Mouse (Mus musculus) erythroblast, embryonic 14.5 days (primary cell): ENCODE results near the gene Alox12b. TPM values are rescaled to one million over a fixed set of nuclear protein-coding genes. Genes with fewer than 3 reads are reported as not detected.
A peak's percentile ranks its signal among the peaks of the same experiment; 100 is the strongest.

ENCODE experiments used
- H3K27me3 ChIP-seq: 2 replicates; pipeline ENCODE4 v1.6.1; 2012; ENCODE audit warnings: inconsistent platforms; ENCODE audit not compliant: control insufficient read depth
- H3K36me3 ChIP-seq: 2 replicates; pipeline ENCODE4 v1.6.1; 2012; ENCODE audit warnings: mild to moderate bottlenecking, inconsistent platforms; ENCODE audit not compliant: control insufficient read depth
- H3K4me1 ChIP-seq: 2 replicates; pipeline ENCODE4 v1.6.1; 2012; ENCODE audit warnings: inconsistent platforms; ENCODE audit not compliant: control insufficient read depth
- H3K4me3 ChIP-seq: replicated peaks from 2 replicates; pipeline ENCODE3; 2012; ENCODE audit warnings: moderate library complexity, mild to moderate bottlenecking, inconsistent platforms
- H3K9me3 ChIP-seq: 2 replicates; pipeline ENCODE4 v1.6.1; 2012; ENCODE audit warnings: low read length, inconsistent platforms, mixed read lengths; ENCODE audit not compliant: control insufficient read depth
- GATA1 ChIP-seq: IDR thresholded peaks from 2 replicates; pipeline ENCODE4 v1.6.1; 2012; ENCODE audit warnings: low read length, inconsistent platforms, mixed read lengths
- TAL1 ChIP-seq: IDR thresholded peaks from 3 replicates; pipeline ENCODE4 v1.6.1; 2012; ENCODE audit warnings: low read length, inconsistent platforms, mixed read lengths
- polyA plus RNA-seq: library from polyadenylated mRNA; stranded (reverse); fragments of >175 nt; gene quantifications from 2 replicates; pipeline ENCODE4 v1.2.3, GENCODE M21; 2012

Gene Alox12b
- polyA plus RNA-seq, 1 experiment = not detected

GRCm38 (mm10) chr11:69114621-69115020, 42.2 kb upstream of the Alox12b start:
- Histone ChIP-seq H3K36me3 (peaks cover under 1% of the 10 kb centered on the region), H3K9me3 (no peaks in the 10 kb centered on the region), H3K4me1 (peaks cover 51% of the 10 kb centered on the region), H3K27me3 (peaks cover 76% of the 10 kb centered on the region), H3K4me3 (no peak overlapping the region)
- no peak for TF ChIP-seq TAL1
- TF ChIP-seq GATA1 = no peak

DNA sequence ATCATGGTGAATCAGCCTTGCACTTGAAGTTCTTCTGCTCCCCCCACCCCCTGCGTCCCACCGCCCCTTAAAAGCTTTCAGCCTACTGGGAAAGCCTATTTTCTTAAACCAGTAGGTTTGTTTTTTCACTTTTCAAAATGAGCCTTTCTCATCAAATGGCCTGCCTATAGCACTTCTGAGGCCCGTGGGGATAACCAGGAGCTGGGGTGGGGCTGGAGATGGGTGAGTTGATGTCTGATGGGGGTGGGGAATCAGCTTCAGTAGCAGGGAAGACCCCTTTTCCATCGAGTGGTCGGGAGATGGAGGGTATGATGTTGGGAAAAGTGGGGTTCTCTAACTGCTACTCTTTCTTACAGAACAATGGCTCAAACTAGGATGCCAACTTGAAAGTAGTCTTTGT, 39.9 kb upstream of the Alox12b start:
- no peak for TF ChIP-seq TAL1
- TF ChIP-seq GATA1 = no peak
- Histone ChIP-seq H3K27me3 (peaks cover 91% of the 10 kb centered on the region), H3K9me3 (no peaks in the 10 kb centered on the region; the same call in 1 of the 2 replicates), H3K4me3 (no peak overlapping the region), H3K4me1 (peaks cover 51% of the 10 kb centered on the region), H3K36me3 (no peaks in the 10 kb centered on the region)

- TF ChIP-seq TAL1 (no peak), GATA1 (no peak)
- Histone ChIP-seq H3K4me3 (peak overlapping the region; percentile 76), H3K27me3 (peaks cover 91% of the 10 kb centered on the region), H3K4me1 (peaks cover 59% of the 10 kb centered on the region), H3K36me3 (no peaks in the 10 kb centered on the region), H3K9me3 (no peaks in the 10 kb centered on the region; the same call in 1 of the 2 replicates)
These were observed 38.8 kb upstream of the Alox12b start for GRCm38 (mm10) chr11:69117737-69118695.

- TF ChIP-seq GATA1 (peak; percentile 49), TAL1 (no peak)
- Histone ChIP-seq H3K9me3 (no peaks in the 10 kb centered on the region; the same call in 1 of the 2 replicates), H3K27me3 (peaks cover 87% of the 10 kb centered on the region), H3K36me3 (no peaks in the 10 kb centered on the region), H3K4me3 (peak overlapping the region; percentile 76), H3K4me1 (peaks cover 65% of the 10 kb centered on the region)
These were observed 38.0 kb upstream of the Alox12b start for GRCm38 (mm10) chr11:69118765-69119164.

GRCm38 (mm10) chr11:69119446-69120155, 37.2 kb upstream of the Alox12b start:
- peaks cover 69% of the 10 kb centered on the region for H3K4me1 ChIP-seq

GRCm38 (mm10) chr11:69120221-69121000, 36.4 kb upstream of the Alox12b start, which contains the start of gene Hes7:
Gene Hes7, plus strand, starts transcription at chr11:69120404.
- TF ChIP-seq TAL1 (no peak), GATA1 (no peak)
- H3K27me3 ChIP-seq = peaks cover 72% of the 10 kb centered on the region
- H3K36me3 ChIP-seq = no peaks in the 10 kb centered on the region
- H3K4me1 ChIP-seq = peaks cover 72% of the 10 kb centered on the region
- no peaks in the 10 kb centered on the region; the same call in 1 of the 2 replicates for H3K9me3 ChIP-seq
- peak within 1 kb of the TSS; percentile 82 for H3K4me3 ChIP-seq

More at GRCm38 (mm10) chr11:69119446-69120155, 37.2 kb upstream of the Alox12b start:
- TF ChIP-seq TAL1 = no peak
- TF ChIP-seq GATA1 = no peak
- Histone ChIP-seq H3K9me3 (no peaks in the 10 kb centered on the region; the same call in 1 of the 2 replicates), H3K4me3 (no peak overlapping the region), H3K36me3 (no peaks in the 10 kb centered on the region), H3K27me3 (peaks cover 78% of the 10 kb centered on the region)

DNA sequence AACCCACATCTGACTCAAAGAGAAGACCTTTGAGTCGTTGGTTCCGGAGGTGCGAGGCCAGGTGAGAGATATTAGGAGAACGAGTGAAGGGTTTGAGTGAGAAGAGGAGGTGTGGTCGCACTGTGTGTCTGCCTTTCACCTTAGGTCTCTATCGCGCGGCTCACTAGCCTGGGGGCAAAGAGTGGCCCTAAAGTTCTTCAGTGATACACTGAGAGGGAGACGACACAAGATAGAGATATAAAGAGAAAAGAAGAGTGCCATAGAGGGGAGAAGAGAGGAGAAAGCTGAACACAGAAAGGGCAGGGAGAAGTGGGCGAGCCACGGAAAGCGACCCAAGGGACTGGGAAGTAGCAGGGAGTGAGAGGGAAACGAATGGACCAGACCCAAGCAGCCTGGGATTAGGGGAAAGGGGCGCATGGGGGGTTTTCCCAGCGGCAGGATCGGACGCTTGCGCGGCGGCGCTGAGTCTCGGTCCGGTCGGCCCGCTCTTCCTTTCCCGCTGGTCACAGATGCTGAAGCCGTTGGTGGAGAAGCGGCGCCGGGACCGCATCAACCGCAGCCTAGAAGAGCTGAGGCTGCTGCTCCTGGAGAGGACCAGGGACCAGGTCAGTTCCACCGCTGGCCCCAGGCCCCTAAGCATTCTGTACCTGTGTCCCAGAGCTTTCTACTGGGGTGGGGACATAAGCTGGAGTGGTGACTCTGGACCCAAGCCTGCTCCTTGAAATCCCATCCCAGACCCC, 35.6 kb upstream of the Alox12b start:
- Histone ChIP-seq H3K4me1 (peaks cover 79% of the 10 kb centered on the region), H3K27me3 (peaks cover 66% of the 10 kb centered on the region), H3K4me3 (peak overlapping the region; percentile 82), H3K9me3 (no peaks in the 10 kb centered on the region; the same call in 1 of the 2 replicates), H3K36me3 (no peaks in the 10 kb centered on the region)
- TF ChIP-seq TAL1 (no peak), GATA1 (no peak)
